Mouse (Mus musculus): ENCODE results near the gene Drd1. TPM values are rescaled to one million over a fixed set of nuclear protein-coding genes. Genes with fewer than 3 reads are reported as not detected.
A peak's percentile ranks its signal among the peaks of the same experiment; 100 is the strongest.

Gene Drd1
- polyA plus RNA-seq, 1 experiment from 2014 or later = not detected

DNA sequence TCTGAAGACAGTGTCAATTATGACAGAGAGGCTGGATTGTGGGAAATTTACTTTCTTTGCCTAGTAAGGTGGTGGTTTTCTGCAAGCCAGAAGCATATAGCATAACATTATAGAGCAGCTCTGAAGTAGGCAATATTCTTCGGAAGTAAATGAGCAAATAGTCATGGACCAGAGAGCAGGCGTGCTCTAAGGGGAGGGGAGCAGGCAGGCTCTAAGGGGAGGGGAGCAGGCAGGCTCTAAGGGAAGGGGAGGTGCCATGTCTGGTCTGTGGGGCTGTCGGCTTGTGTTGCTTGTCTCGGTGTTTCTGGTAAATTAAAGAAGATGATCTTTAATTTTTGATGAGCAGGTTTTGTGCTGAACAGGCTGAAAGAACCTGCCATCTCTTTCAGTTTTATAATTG is 28.7 kb upstream of the Drd1 start:
- Histone ChIP-seq H3K9me3 (replicated peaks) (no peaks in the 10 kb centered on the region), H3K27me3 (ENCODE audit: low read depth, poor library complexity, severe bottlenecking) (no peaks in the 10 kb centered on the region), H3K27ac (no peak overlapping the region), H3K4me3 (no peak overlapping the region), H3K4me1 (peaks cover 7% of the 10 kb centered on the region; the same call in 1 of the 2 replicates), H3K36me3 (peaks cover 42% of the 10 kb centered on the region)
- DNase-seq (ENCODE audit: low spot score) = no peak
- WGBS = 70% methylated on average over 4 of the region's 4 CpGs

DNA sequence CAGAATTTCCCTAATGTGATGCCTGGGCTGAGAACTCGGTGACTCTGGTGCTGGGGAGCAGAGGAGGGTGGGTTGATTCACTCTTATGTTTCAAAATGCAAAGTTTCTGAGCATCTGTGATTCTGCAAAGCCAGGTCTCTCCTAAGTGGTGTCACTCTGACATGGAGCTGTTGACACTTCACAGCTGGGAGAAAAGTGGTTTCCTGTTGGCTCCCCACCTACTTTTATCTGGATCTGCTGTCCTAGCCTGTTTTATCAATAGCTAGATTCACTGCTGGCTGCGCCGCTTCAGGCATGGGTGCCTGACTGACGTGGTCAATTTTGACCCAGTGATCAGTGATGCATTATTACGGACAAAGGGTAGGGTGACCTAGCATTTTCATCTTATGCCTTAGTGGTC is 27.4 kb upstream of the Drd1 start:
- no peak overlapping the region for H3K27ac ChIP-seq
- H3K4me1 ChIP-seq = peaks cover 10% of the 10 kb centered on the region; the same call in 1 of the 2 replicates
- H3K4me3 ChIP-seq = no peak overlapping the region
- H3K27me3 ChIP-seq (ENCODE audit: low read depth, poor library complexity, severe bottlenecking) = no peaks in the 10 kb centered on the region
- DNase-seq (ENCODE audit: low spot score) = no peak
- WGBS = 86% methylated on average over 5 of the region's 5 CpGs
- peaks cover 30% of the 10 kb centered on the region for H3K36me3 ChIP-seq
- no peaks in the 10 kb centered on the region for H3K9me3 ChIP-seq (replicated peaks)

DNA sequence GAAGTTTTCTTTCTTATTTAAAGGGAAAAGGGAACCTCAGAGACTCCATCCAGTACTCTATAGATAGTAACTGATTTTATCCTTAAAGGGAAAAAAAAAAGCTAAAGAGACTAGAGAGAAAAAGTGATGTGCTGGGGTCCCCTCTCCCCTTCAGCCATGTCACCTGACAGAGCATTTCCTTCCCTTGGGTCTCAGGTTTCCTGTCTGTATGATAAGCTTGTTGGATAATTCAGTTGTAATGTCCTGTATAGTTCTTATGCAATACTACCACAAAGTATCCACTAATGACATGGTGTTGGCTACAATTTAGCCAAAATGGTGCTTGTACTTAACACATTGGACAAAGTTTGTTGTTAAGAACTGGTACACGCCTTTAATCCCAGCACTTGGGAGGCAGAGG is 25.3 kb upstream of the Drd1 start:
- 94% methylated on average over 1 of the region's 1 CpGs for WGBS
- no peak overlapping the region for H3K27ac ChIP-seq
- H3K36me3 ChIP-seq = peaks cover 17% of the 10 kb centered on the region
- H3K4me1 ChIP-seq = peaks cover 10% of the 10 kb centered on the region; the same call in 1 of the 2 replicates
- H3K4me3 ChIP-seq = no peak overlapping the region
- H3K27me3 ChIP-seq (ENCODE audit: low read depth, poor library complexity, severe bottlenecking) = no peaks in the 10 kb centered on the region
- no peaks in the 10 kb centered on the region for H3K9me3 ChIP-seq (replicated peaks)
- DNase-seq (ENCODE audit: low spot score) = no peak

DNA sequence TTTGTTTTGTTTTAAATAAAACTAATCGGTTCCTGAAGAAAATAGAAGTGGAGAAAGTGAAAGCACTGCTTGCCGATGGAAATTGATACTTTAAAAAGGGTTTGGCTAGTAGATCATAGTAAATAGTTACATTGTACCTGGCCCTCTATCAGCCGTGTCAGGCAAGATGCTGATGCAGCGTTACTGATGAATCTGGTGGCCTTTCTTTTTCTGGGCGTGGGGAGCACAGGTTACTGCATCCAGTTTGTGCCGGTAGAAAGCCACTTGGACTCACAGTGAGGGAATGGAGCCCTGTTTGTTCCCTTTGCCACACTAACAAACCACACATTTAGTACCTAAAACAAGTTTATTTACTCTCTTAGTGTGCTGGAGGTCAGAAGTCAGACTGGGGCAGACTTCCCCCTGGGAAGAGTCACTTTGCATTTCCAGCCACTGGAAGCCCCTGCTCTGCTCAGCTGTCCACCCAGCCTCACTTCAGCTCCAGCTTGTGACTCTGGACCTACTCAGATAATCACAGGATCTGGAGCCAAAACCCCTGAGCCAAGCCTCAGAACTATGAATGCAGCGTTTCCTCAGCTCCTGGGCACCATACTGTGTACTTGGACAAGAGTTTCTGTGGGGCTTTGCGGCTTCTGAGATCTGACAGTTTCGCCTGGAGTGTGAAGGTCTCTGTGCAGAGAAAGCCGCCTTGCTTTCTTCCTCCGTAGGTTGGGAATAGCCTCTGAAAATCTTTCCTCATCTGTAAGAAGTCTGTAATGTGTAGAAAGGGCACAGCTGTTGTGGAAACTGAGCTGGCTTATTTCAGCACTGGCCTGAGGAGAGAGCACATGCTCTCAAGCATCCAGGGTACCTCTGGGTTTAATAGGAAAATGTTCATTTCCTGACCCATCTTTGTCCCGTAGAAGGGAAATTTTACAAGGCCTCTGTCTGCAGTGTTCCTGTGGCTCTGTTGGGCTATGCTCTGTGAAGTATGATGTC is 24.6 kb upstream of the Drd1 start:
- Histone ChIP-seq H3K4me1 (peaks cover 10% of the 10 kb centered on the region; the same call in 1 of the 2 replicates), H3K4me3 (no peak overlapping the region), H3K36me3 (peaks cover 12% of the 10 kb centered on the region), H3K27ac (no peak overlapping the region), H3K27me3 (ENCODE audit: low read depth, poor library complexity, severe bottlenecking) (no peaks in the 10 kb centered on the region), H3K9me3 (replicated peaks) (no peaks in the 10 kb centered on the region)
- no peak for DNase-seq (ENCODE audit: low spot score)
- 87% methylated on average over 12 of the region's 12 CpGs for WGBS

DNA sequence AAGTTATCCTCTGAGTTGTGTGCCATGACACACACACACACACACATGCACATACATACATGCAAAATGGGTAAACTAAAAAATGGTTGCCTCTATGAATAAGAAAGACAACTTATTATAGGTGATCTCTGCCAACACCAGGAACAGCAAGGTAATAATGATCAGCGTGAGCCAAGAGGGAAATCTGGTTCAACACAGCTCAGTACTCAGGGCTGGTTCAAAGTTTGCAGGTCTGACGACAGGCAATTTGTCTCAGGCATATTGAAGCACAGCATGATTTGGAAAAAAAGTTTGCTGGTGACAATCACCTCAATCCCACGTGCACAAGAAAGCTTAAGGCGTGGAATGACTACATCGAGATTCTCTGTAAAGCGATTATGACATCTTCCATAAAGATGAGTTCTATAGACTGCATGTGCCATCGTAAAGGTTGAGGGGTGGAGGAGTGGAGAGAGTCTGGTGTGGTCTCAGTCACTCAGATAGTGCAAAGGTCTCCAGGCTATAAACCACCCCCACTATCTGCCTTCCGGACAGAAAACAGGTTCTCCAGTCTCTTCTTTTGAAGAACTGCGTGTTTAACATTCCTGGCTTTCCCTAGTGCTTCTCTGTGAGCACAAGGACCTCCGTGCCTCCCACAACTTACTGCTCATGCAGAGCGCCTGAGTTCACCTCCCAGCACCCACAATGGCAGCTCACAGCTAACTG is 22.1 kb upstream of the Drd1 start:
- Histone ChIP-seq H3K27ac (no peak overlapping the region), H3K36me3 (peaks cover 12% of the 10 kb centered on the region), H3K9me3 (replicated peaks) (no peaks in the 10 kb centered on the region), H3K27me3 (ENCODE audit: low read depth, poor library complexity, severe bottlenecking) (no peaks in the 10 kb centered on the region), H3K4me1 (peaks cover 20% of the 10 kb centered on the region), H3K4me3 (no peak overlapping the region)
- 64% methylated on average over 11 of the region's 11 CpGs for WGBS
- no peak for DNase-seq (ENCODE audit: low spot score)

DNA sequence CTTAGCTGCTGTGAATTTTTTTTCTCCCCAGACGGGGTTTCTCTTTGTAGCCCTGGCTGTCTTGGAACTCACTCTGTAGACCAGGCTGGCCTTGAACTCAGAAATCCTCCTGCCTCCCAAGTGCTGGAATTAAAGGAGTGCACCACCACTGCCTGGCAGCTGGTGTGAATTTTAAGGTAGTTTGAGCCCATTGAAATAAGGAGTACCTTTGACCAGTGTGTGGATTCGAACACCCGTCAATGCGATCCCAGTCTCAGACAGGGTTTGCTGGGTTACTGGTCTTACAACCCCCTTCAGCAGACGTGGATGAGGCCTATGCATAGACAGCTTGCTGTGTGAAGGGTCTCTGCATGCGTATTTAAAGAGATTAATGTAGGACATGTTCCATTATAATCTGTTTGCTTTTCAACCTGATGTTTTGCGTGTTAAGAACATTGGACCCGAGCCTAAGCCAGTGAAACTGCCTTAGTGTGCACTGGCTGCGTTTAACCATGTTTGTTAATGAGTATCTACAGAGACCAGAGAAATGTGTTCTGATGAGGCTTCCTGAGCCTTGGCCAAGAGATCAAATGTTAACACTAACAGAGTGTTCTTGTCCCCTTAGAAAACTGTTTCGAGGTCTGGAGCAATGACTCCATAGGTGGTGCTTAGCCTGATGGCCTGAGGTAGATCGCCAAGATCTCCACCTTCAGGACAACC is 21.4 kb upstream of the Drd1 start:
- WGBS = 91% methylated on average over 11 of the region's 11 CpGs
- no peak for DNase-seq (ENCODE audit: low spot score)
- Histone ChIP-seq H3K36me3 (peaks cover 12% of the 10 kb centered on the region), H3K4me1 (peaks cover 27% of the 10 kb centered on the region), H3K27me3 (ENCODE audit: low read depth, poor library complexity, severe bottlenecking) (no peaks in the 10 kb centered on the region), H3K4me3 (no peak overlapping the region), H3K9me3 (replicated peaks) (no peaks in the 10 kb centered on the region), H3K27ac (no peak overlapping the region)

DNA sequence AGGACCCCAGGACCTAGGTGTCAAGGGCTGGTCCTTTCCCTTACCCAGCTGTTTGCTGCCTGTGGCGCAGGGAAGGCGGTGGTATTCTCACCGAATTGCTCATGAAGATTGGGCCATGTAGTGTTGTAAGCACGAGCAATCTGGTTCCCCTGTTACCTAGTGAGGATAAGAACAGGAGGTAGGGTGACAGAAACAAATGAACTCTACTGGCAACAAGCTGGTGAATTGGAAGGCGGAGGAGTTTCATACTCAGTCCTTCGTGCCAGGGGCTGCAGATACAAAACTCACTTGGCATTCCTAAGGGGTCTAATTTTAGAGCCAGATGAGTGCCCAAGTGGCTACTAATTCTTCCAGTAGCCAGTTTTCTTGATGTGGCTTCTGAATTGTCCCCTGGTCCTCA is 20.5 kb upstream of the Drd1 start:
- H3K27me3 ChIP-seq (ENCODE audit: low read depth, poor library complexity, severe bottlenecking) = no peaks in the 10 kb centered on the region
- no peaks in the 10 kb centered on the region for H3K9me3 ChIP-seq (replicated peaks)
- no peak overlapping the region for H3K4me3 ChIP-seq
- peaks cover 27% of the 10 kb centered on the region for H3K4me1 ChIP-seq
- WGBS = 91% methylated on average over 6 of the region's 6 CpGs
- H3K36me3 ChIP-seq = peaks cover 12% of the 10 kb centered on the region
- H3K27ac ChIP-seq = no peak overlapping the region
- no peak for DNase-seq (ENCODE audit: low spot score)

DNA sequence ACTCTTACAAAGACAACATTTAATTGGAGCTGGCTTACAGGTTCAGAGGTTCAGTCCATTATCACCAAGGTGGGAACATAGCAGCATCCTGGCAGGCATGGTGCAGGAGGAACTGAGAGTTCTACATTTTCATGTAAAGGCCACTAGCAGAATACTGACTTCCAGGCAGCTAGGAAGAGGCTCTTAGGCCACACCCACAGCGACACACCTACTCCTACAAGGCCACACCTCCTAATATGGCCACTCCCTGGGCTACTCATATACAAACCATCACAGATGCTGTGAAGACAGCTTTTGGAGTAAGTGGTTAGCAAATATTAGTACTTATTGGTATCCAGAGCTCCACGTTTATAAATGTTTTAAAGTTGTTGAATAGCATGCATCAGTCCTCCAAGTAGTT is 19.9 kb upstream of the Drd1 start:
- 84% methylated on average over 2 of the region's 2 CpGs for WGBS
- Histone ChIP-seq H3K9me3 (replicated peaks) (no peaks in the 10 kb centered on the region), H3K27me3 (ENCODE audit: low read depth, poor library complexity, severe bottlenecking) (no peaks in the 10 kb centered on the region), H3K36me3 (peaks cover 12% of the 10 kb centered on the region), H3K4me3 (no peak overlapping the region), H3K4me1 (peaks cover 27% of the 10 kb centered on the region), H3K27ac (no peak overlapping the region)
- DNase-seq (ENCODE audit: low spot score) = no peak

DNA sequence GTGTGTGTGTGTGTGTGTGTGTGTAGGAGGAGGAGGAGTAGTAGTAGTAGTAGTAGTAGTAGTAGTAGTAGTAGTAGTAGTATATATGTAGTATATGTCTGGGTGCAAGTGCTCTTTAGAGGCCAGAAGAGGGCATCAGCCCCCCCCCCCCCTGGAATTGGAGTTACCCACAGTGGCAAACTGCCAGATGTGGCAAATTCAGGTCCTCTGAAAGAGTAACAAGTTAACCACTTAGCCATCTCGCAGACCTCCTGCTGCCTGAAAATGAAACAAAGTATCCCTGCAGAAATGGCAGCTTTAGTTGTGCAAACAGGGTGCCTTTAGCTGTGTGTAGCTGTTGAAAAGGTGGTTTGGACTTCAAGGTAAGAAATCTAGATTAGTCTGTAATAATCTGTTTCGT is 18.0 kb upstream of the Drd1 start:
- Histone ChIP-seq H3K27ac (no peak overlapping the region), H3K36me3 (peaks cover 12% of the 10 kb centered on the region), H3K4me1 (peaks cover 17% of the 10 kb centered on the region), H3K27me3 (ENCODE audit: low read depth, poor library complexity, severe bottlenecking) (no peaks in the 10 kb centered on the region), H3K9me3 (replicated peaks) (no peaks in the 10 kb centered on the region), H3K4me3 (peak overlapping the region; percentile 87; the same call in 1 of the 2 replicates)
- no peak for DNase-seq (ENCODE audit: low spot score)
- WGBS = 83% methylated on average over 2 of the region's 2 CpGs

DNA sequence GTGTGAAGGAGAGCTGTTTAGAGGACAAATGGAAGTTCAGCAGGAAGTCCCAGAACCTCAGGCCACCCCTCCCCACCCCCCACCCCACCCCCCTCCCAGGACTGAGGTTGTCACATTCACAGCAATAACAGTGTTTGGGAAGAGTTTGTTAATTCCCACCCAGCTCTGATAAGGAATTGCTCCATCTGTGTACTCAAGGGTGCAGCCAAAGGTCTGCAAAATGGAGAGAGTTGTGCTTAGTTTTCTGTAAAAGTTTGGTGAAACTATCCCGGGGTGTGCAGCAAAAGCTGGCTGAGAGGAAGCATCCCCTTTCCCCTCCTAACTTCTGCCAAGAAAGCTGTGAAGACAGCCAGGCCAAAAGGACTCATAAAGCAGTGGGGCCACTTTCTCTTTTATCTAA is 17.6 kb upstream of the Drd1 start:
- WGBS = 53% methylated on average over 1 of the region's 1 CpGs
- no peaks in the 10 kb centered on the region for H3K9me3 ChIP-seq (replicated peaks)
- DNase-seq (ENCODE audit: low spot score) = peak; percentile 32
- peaks cover 12% of the 10 kb centered on the region for H3K36me3 ChIP-seq
- H3K27me3 ChIP-seq (ENCODE audit: low read depth, poor library complexity, severe bottlenecking) = no peaks in the 10 kb centered on the region
- H3K4me1 ChIP-seq = peaks cover 17% of the 10 kb centered on the region
- peak overlapping the region; percentile 97; the same call in 1 of the 2 replicates for H3K27ac ChIP-seq
- H3K4me3 ChIP-seq = peak overlapping the region; percentile 87

DNA sequence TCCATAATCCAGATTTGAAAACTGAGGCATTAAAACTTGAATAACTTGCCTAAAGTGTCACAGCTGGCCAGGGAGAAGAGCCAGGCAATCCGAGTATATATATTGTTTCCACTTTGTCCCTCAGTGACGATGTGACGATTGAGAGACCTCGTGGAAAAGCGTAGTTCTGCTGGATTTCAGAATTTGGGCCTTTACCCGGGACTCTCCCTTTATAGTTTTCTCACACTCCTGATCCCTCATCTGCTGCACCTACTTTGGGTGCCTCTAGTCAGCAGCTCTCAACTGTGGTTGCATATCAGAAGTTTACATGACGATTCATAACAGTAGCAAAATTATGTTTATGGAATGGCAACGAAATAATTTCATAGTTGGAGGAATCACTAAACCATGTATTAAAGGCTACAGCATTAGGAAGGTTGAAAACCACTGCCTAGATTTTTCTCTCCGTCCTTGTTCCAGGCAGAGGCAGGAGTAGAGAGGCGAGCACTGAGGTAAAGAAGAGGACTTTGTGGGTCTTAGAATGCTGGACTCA is 17.1 kb upstream of the Drd1 start:
- Histone ChIP-seq H3K9me3 (replicated peaks) (no peaks in the 10 kb centered on the region), H3K36me3 (peaks cover 12% of the 10 kb centered on the region), H3K27me3 (ENCODE audit: low read depth, poor library complexity, severe bottlenecking) (no peaks in the 10 kb centered on the region), H3K27ac (peak overlapping the region; percentile 97), H3K4me1 (peaks cover 17% of the 10 kb centered on the region), H3K4me3 (peak overlapping the region; percentile 87)
- WGBS = 38% methylated on average over 10 of the region's 10 CpGs
- no peak for DNase-seq (ENCODE audit: low spot score)

DNA sequence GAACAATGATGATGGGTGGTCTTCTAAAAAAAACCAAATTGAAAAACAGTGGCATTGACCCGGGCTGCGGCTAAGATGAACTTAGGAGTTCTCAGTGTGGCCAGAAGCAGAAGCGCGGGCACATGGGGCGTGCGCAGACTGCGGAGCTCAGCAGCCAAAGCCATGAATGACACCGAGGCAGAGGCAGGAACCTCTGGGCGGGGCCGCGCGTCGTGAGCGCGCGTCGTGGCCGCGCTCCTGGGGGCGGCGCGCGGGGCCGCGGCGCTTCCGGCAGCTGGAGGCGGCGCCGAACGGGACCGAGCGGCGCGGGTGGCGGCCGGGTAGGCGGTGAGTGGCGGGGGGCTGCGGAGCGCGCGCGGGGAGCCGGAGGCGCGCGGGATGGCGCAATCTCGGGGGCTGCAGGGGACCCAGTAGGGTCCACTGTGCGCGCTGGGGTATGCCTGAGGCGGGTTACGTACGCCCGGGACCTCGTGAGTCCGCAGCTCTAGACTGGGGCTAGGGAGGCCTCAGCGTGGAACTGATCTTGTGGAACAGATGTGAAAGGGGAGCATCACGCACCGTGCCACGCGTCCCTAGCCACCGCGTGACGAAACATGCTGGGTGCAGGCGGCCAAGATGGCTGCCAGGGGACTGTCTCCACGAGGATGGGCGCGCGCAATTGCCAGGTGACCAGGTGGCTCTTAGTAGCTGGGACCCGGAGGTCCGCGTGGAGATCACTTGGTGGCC is 16.3 kb upstream of the Drd1 start, which contains the start of gene Sfxn1:
Sfxn1 (plus strand) TSS at position 264 of the 726 bp plus-strand sequence.
- peak; percentile 83 for DNase-seq (ENCODE audit: low spot score)
- Histone ChIP-seq H3K4me3 (peak within 1 kb of the TSS; percentile 87), H3K4me1 (peaks cover 17% of the 10 kb centered on the region), H3K27me3 (ENCODE audit: low read depth, poor library complexity, severe bottlenecking) (no peaks in the 10 kb centered on the region), H3K27ac (peak within 1 kb of the TSS; percentile 97), H3K9me3 (replicated peaks) (no peaks in the 10 kb centered on the region), H3K36me3 (peaks cover 12% of the 10 kb centered on the region)
- WGBS = under 1% methylated on average over 74 of the region's 74 CpGs
